Mouse (Mus musculus): ENCODE data around the gene Tmem51. TPM values are rescaled to one million over a fixed set of nuclear protein-coding genes. Genes with fewer than 3 reads are reported as not detected.

The Tmem51 gene
- polyA plus RNA-seq, 1 experiment from 2014 or later, result 10.1 TPM

DNA sequence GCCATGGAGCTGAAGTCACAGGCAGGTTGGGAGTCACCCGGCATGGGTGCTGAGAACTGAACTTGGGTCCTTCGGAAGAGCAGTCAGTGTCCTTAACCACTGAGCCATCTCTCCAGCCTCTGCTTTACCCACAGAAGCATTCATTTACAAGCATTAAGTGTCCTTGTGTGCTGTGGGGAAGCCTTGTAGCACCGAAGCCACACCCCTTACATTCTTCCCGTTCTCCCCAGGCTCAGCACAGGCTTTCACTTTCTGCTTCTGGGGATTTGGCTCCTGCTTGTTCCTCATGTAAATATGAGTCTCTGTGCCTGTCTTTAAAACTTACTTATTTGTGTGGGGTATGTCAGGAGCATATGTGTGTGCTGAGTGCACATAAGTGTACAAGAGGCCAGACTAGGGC is 60.9 kb downstream of the Tmem51 start:
- DNase-seq (ENCODE audit: low spot score) (no peak), ATAC-seq (replicated peaks; ENCODE audit: insufficient number of reproducible peaks, low FRiP score, low TSS enrichment, low read depth) (no peak)
- no peaks in the 10 kb centered on the region for H3K4me1 ChIP-seq (ENCODE audit: control insufficient read depth, insufficient read depth, low read length)
- H3K4me3 ChIP-seq (ENCODE audit: low read depth, low read length), result no peak overlapping the region
- H3K27ac ChIP-seq (replicated peaks; ENCODE audit: low read depth, low read length), result no peak overlapping the region
- H3K9me3 ChIP-seq (replicated peaks; ENCODE audit: control insufficient read depth, low read length), result no peaks in the 10 kb centered on the region
- WGBS, result 74% methylated on average over 4 of the region's 4 CpGs
- no peak overlapping the region for H3K4me2 ChIP-seq (ENCODE audit: low read depth, low read length)
- H3K36me3 ChIP-seq (replicated peaks; ENCODE audit: control insufficient read depth, insufficient read depth, low read depth, low read length), result no peaks in the 10 kb centered on the region
- no peak overlapping the region for H3K9ac ChIP-seq (replicated peaks; ENCODE audit: low read length)
- no peaks in the 10 kb centered on the region for H3K27me3 ChIP-seq (ENCODE audit: control insufficient read depth, insufficient read depth, low read length)

DNA sequence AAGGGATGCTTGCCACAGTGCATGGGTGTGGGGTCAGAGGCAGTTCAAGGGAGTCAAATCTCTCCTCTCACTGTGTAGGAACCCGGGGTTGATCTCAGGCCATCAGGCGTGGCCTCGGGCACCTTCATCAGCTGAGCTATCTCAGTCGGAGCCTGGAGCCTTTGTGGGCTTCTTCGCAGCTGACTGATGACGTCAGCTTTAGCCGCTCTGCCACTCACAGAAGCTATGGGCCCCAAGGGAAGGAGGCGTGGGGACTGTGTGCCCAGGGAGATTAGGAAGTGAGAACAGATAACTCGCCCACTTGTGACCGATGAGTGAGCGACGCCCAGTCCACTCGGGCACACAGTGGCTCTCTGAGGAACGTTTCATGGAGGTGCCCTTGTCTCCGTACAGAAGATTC is 66.4 kb downstream of the Tmem51 start:
- H3K4me1 ChIP-seq (ENCODE audit: control insufficient read depth, insufficient read depth, low read length), result no peaks in the 10 kb centered on the region; the same call in 1 of the 2 replicates
- H3K9me3 ChIP-seq (replicated peaks; ENCODE audit: control insufficient read depth, low read length), result no peaks in the 10 kb centered on the region
- H3K4me3 ChIP-seq (ENCODE audit: low read depth, low read length), result no peak overlapping the region
- H3K27me3 ChIP-seq (ENCODE audit: control insufficient read depth, insufficient read depth, low read length), result no peaks in the 10 kb centered on the region
- 58% methylated on average over 15 of the region's 15 CpGs for WGBS
- no peak overlapping the region for H3K4me2 ChIP-seq (ENCODE audit: low read depth, low read length)
- ATAC-seq (replicated peaks; ENCODE audit: insufficient number of reproducible peaks, low FRiP score, low TSS enrichment, low read depth) (no peak), DNase-seq (ENCODE audit: low spot score) (no peak)
- no peak overlapping the region for H3K9ac ChIP-seq (replicated peaks; ENCODE audit: low read length)
- H3K27ac ChIP-seq (replicated peaks; ENCODE audit: low read depth, low read length), result no peak overlapping the region
- no peaks in the 10 kb centered on the region for H3K36me3 ChIP-seq (replicated peaks; ENCODE audit: control insufficient read depth, insufficient read depth, low read depth, low read length)

GRCm38 (mm10) chr4:142014659-142015608 is 69.2 kb downstream of the Tmem51 start, which contains the start of gene Fhad1:
Fhad1 (minus strand) TSS chr4:142015082.
- Histone ChIP-seq H3K4me2 (ENCODE audit: low read depth, low read length) (peak within 1 kb of the TSS; percentile 81), H3K4me3 (ENCODE audit: low read depth, low read length) (peak within 1 kb of the TSS; percentile 36), H3K4me1 (ENCODE audit: control insufficient read depth, insufficient read depth, low read length) (no peaks in the 10 kb centered on the region; the same call in 1 of the 2 replicates), H3K27ac (replicated peaks; ENCODE audit: low read depth, low read length) (no peak within 1 kb of the TSS), H3K9me3 (replicated peaks; ENCODE audit: control insufficient read depth, low read length) (no peaks in the 10 kb centered on the region), H3K9ac (replicated peaks; ENCODE audit: low read length) (peak within 1 kb of the TSS; percentile 32; the same call in 1 of the 2 replicates), H3K27me3 (ENCODE audit: control insufficient read depth, insufficient read depth, low read length) (no peaks in the 10 kb centered on the region), H3K36me3 (replicated peaks; ENCODE audit: control insufficient read depth, insufficient read depth, low read depth, low read length) (no peaks in the 10 kb centered on the region)
- DNase-seq (ENCODE audit: low spot score) (peak; percentile 87), ATAC-seq (replicated peaks; ENCODE audit: insufficient number of reproducible peaks, low FRiP score, low TSS enrichment, low read depth) (peak; percentile 57)
- WGBS, result under 1% methylated on average over 43 of the region's 46 CpGs

- DNase-seq (ENCODE audit: low spot score), result no peak
- no peak overlapping the region for H3K4me2 ChIP-seq (ENCODE audit: low read depth, low read length)
Observed at GRCm38 (mm10) chr4:142011236-142011635, 72.9 kb downstream of the Tmem51 start.

DNA sequence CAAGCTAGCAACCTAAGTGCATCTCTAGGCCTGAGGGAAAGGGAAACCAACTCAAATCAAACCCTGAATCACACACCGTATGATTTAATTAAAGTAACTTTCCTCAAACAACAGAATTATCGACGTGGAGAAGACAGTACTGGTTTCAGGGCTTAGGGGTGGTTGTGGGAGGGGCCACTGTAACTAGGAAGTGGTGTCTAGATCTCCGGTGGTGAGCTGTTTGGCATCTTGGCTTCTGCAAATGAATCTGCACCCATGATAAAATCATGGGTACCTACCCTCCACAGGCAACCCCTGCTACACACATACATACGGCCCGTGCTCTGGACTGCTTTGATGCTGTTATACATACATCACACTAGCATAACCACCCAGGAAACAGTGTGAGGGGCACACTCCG is 73.7 kb downstream of the Tmem51 start:
- no peak overlapping the region for H3K4me3 ChIP-seq (ENCODE audit: low read depth, low read length)
- no peaks in the 10 kb centered on the region for H3K36me3 ChIP-seq (replicated peaks; ENCODE audit: control insufficient read depth, insufficient read depth, low read depth, low read length)
- 81% methylated on average over 7 of the region's 7 CpGs for WGBS
- H3K9me3 ChIP-seq (replicated peaks; ENCODE audit: control insufficient read depth, low read length), result no peaks in the 10 kb centered on the region
- no peaks in the 10 kb centered on the region; the same call in 1 of the 2 replicates for H3K4me1 ChIP-seq (ENCODE audit: control insufficient read depth, insufficient read depth, low read length)
- no peaks in the 10 kb centered on the region for H3K27me3 ChIP-seq (ENCODE audit: control insufficient read depth, insufficient read depth, low read length)
- no peak overlapping the region for H3K9ac ChIP-seq (replicated peaks; ENCODE audit: low read length)
- H3K27ac ChIP-seq (replicated peaks; ENCODE audit: low read depth, low read length), result no peak overlapping the region
- no peak for DNase-seq (ENCODE audit: low spot score)
- H3K4me2 ChIP-seq (ENCODE audit: low read depth, low read length), result no peak overlapping the region
- ATAC-seq (replicated peaks; ENCODE audit: insufficient number of reproducible peaks, low FRiP score, low TSS enrichment, low read depth), result no peak

More at GRCm38 (mm10) chr4:142011236-142011635, 72.9 kb downstream of the Tmem51 start:
- H3K27me3 ChIP-seq (ENCODE audit: control insufficient read depth, insufficient read depth, low read length), result no peaks in the 10 kb centered on the region
- WGBS, result 89% methylated on average over 13 of the region's 13 CpGs
- no peak for ATAC-seq (replicated peaks; ENCODE audit: insufficient number of reproducible peaks, low FRiP score, low TSS enrichment, low read depth)
- H3K9ac ChIP-seq (replicated peaks; ENCODE audit: low read length), result no peak overlapping the region
- no peak overlapping the region for H3K4me3 ChIP-seq (ENCODE audit: low read depth, low read length)
- no peaks in the 10 kb centered on the region for H3K9me3 ChIP-seq (replicated peaks; ENCODE audit: control insufficient read depth, low read length)
- H3K4me1 ChIP-seq (ENCODE audit: control insufficient read depth, insufficient read depth, low read length), result no peaks in the 10 kb centered on the region; the same call in 1 of the 2 replicates
- H3K27ac ChIP-seq (replicated peaks; ENCODE audit: low read depth, low read length), result no peak overlapping the region
- H3K36me3 ChIP-seq (replicated peaks; ENCODE audit: control insufficient read depth, insufficient read depth, low read depth, low read length), result no peaks in the 10 kb centered on the region

GRCm38 (mm10) chr4:142008206-142008605 is 75.9 kb downstream of the Tmem51 start:
- no peak overlapping the region for H3K4me2 ChIP-seq (ENCODE audit: low read depth, low read length)
- no peaks in the 10 kb centered on the region for H3K9me3 ChIP-seq (replicated peaks; ENCODE audit: control insufficient read depth, low read length)
- H3K27me3 ChIP-seq (ENCODE audit: control insufficient read depth, insufficient read depth, low read length), result no peaks in the 10 kb centered on the region
- H3K4me1 ChIP-seq (ENCODE audit: control insufficient read depth, insufficient read depth, low read length), result no peaks in the 10 kb centered on the region
- no peaks in the 10 kb centered on the region for H3K36me3 ChIP-seq (replicated peaks; ENCODE audit: control insufficient read depth, insufficient read depth, low read depth, low read length)
- no peak overlapping the region for H3K27ac ChIP-seq (replicated peaks; ENCODE audit: low read depth, low read length)
- no peak overlapping the region for H3K4me3 ChIP-seq (ENCODE audit: low read depth, low read length)
- 77% methylated on average over 11 of the region's 11 CpGs for WGBS
- H3K9ac ChIP-seq (replicated peaks; ENCODE audit: low read length), result no peak overlapping the region
- ATAC-seq (replicated peaks; ENCODE audit: insufficient number of reproducible peaks, low FRiP score, low TSS enrichment, low read depth) (no peak), DNase-seq (ENCODE audit: low spot score) (no peak)

GRCm38 (mm10) chr4:142000581-142000980 is 83.5 kb downstream of the Tmem51 start:
- H3K9ac ChIP-seq (replicated peaks; ENCODE audit: low read length), result no peak overlapping the region

GRCm38 (mm10) chr4:141999494-142000074 is 84.5 kb downstream of the Tmem51 start:
- DNase-seq (ENCODE audit: low spot score) (no peak), ATAC-seq (replicated peaks; ENCODE audit: insufficient number of reproducible peaks, low FRiP score, low TSS enrichment, low read depth) (no peak)
- Histone ChIP-seq H3K27me3 (ENCODE audit: control insufficient read depth, insufficient read depth, low read length) (no peaks in the 10 kb centered on the region), H3K9ac (replicated peaks; ENCODE audit: low read length) (no peak overlapping the region), H3K4me1 (ENCODE audit: control insufficient read depth, insufficient read depth, low read length) (no peaks in the 10 kb centered on the region), H3K4me2 (ENCODE audit: low read depth, low read length) (no peak overlapping the region), H3K9me3 (replicated peaks; ENCODE audit: control insufficient read depth, low read length) (no peaks in the 10 kb centered on the region), H3K27ac (replicated peaks; ENCODE audit: low read depth, low read length) (no peak overlapping the region), H3K4me3 (ENCODE audit: low read depth, low read length) (no peak overlapping the region), H3K36me3 (replicated peaks; ENCODE audit: control insufficient read depth, insufficient read depth, low read depth, low read length) (no peaks in the 10 kb centered on the region)
- WGBS, result 65% methylated on average over 7 of the region's 7 CpGs

More at GRCm38 (mm10) chr4:142000581-142000980, 83.5 kb downstream of the Tmem51 start:
- H3K4me1 ChIP-seq (ENCODE audit: control insufficient read depth, insufficient read depth, low read length), result no peaks in the 10 kb centered on the region
- H3K9me3 ChIP-seq (replicated peaks; ENCODE audit: control insufficient read depth, low read length), result no peaks in the 10 kb centered on the region
- ATAC-seq (replicated peaks; ENCODE audit: insufficient number of reproducible peaks, low FRiP score, low TSS enrichment, low read depth), result no peak
- no peaks in the 10 kb centered on the region for H3K27me3 ChIP-seq (ENCODE audit: control insufficient read depth, insufficient read depth, low read length)
- H3K27ac ChIP-seq (replicated peaks; ENCODE audit: low read depth, low read length), result no peak overlapping the region
- no peaks in the 10 kb centered on the region for H3K36me3 ChIP-seq (replicated peaks; ENCODE audit: control insufficient read depth, insufficient read depth, low read depth, low read length)
- 67% methylated on average over 9 of the region's 9 CpGs for WGBS
- no peak overlapping the region for H3K4me3 ChIP-seq (ENCODE audit: low read depth, low read length)
- no peak overlapping the region for H3K4me2 ChIP-seq (ENCODE audit: low read depth, low read length)
- DNase-seq (ENCODE audit: low spot score), result no peak

All from embryonic facial prominence, embryonic 11.5 days (tissue).